Mouse (Mus musculus) lung, postnatal 0 days (tissue): ENCODE measurements around the gene Ankrd7.

Experiments used
- CTCF ChIP-seq: IDR thresholded peaks from 2 replicates; pipeline ENCODE4 v1.5.1; 2016; ENCODE audit warnings: antibody characterized with exemption, mild to moderate bottlenecking
- EP300 ChIP-seq: IDR thresholded peaks from 2 replicates; pipeline ENCODE4 v1.6.1; 2016; ENCODE audit warnings: antibody characterized with exemption, mild to moderate bottlenecking, control low read depth

- no peak for TF ChIP-seq CTCF
- no peak for TF ChIP-seq EP300
Measured at GRCm38 (mm10) chr6:18848702-18849061, 17.4 kb upstream of the Ankrd7 start.
